Mouse (Mus musculus): ENCODE data around the gene Supt6.

DNA sequence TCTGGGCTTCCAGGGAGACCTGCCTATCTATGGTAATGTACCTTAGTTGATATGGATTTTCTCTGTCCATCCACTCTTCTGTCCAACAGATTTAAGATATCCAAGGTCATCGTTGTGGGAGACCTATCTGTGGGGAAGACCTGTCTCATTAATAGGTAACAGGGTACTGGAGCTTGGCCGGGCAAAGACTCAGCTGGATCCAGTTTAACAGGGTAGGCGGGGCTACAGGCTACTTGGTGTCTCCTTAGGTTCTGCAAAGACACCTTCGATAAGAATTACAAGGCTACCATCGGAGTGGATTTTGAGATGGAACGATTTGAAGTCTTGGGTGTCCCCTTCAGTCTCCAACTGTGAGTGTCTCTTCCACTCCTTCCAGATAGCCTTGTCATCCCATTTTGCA lies 55.7 kb downstream of the Supt6 start:
- no peak for TF ChIP-seq SIN3A (IDR thresholded peaks at IDR 0.05; ENCODE audit: low read length)
- no peak for TF ChIP-seq MYC (IDR thresholded peaks at IDR 0.05; ENCODE audit: low read depth, low read length)
- no peak for TF ChIP-seq CTCF (conservative IDR thresholded peaks at IDR 0.05 in 1 of 2, IDR thresholded peaks at IDR 0.05 in 1 of 2; ENCODE audit: low read depth in 2 of 2, low read length in 2 of 2)
- no peak for TF ChIP-seq UBTF (IDR thresholded peaks at IDR 0.05; ENCODE audit: low read depth, low read length)
- TF ChIP-seq MAX (IDR thresholded peaks at IDR 0.05; ENCODE audit: low read length) = no peak
- no peak for TF ChIP-seq ZNF384 (IDR thresholded peaks at IDR 0.05; ENCODE audit: low read depth, low read length)
- TF ChIP-seq MAFK (IDR thresholded peaks at IDR 0.05; ENCODE audit: insufficient replicate concordance, low read length) = no peak
- no peak for TF ChIP-seq USF1 (IDR thresholded peaks at IDR 0.05; ENCODE audit: low read depth, low read length)
- no peak for TF ChIP-seq POLR2AphosphoS2 (IDR thresholded peaks at IDR 0.05; ENCODE audit: low read depth, low read length)
- no peak for TF ChIP-seq NELFE (IDR thresholded peaks at IDR 0.05; ENCODE audit: low read depth, low read length)

Measured in CH12.LX (cell line).